Mouse (Mus musculus): ENCODE results near the gene Spag6. TPM values are rescaled to one million over a fixed set of nuclear protein-coding genes. Genes with fewer than 3 reads are reported as not detected.

Gene Spag6
- polyA plus RNA-seq, 1 experiment = not detected

DNA sequence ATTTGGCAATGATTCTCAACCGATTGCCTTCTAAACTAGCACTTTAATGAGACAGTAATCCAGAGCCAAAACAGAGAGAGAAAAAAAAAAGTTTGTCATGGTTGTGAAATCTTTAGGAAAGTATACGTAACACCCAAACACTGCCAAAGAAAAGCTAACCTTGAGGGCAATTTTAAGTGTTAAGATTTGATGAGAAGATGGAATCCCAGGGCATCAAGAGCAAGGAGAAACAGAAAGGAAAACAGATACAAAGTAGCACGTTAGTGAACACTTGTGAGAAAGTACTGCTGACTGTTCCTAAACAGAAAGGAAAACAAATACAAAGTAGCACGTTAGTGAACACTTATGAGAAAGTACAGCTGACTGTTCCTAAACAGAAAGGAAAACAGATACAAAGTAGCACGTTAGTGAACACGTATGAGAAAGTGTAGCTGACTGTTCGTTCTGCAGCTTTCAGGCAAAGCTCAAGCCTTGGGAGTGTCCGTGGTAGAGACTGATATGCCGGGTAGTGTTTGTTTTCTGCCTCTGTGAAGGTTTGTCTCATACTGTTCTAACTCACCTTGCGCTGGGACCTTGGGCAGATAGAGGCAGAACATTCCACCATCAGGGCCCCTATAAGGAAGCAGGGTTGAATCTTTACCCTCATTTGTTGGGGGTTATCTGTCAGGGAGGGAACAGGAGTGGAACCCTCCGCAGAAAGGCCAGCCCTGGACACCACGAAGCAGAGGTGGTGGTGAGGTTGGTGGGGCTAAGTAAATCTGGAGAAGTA lies 71.8 kb downstream of the Spag6 start:
- peak overlapping the region; percentile 55 for H3K4me3 ChIP-seq (replicated peaks; ENCODE audit: control insufficient read depth, low read depth, low read length)
- peak overlapping the region; percentile 54 for H3K27ac ChIP-seq (ENCODE audit: control insufficient read depth, insufficient read depth, low read depth, low read length, poor library complexity)
- WGBS = 5% methylated on average over 12 of the region's 12 CpGs
- H3K4me1 ChIP-seq (ENCODE audit: control insufficient read depth, insufficient read depth, low read length) = no peaks in the 10 kb centered on the region; the same call in 1 of the 2 replicates
- no peak for TF ChIP-seq CTCF (IDR thresholded peaks at IDR 0.05; ENCODE audit: control insufficient read depth, insufficient read depth, low read length)
- TF ChIP-seq POLR2A (IDR thresholded peaks at IDR 0.05; ENCODE audit: borderline replicate concordance, control insufficient read depth, low read depth, low read length) = no peak

DNA sequence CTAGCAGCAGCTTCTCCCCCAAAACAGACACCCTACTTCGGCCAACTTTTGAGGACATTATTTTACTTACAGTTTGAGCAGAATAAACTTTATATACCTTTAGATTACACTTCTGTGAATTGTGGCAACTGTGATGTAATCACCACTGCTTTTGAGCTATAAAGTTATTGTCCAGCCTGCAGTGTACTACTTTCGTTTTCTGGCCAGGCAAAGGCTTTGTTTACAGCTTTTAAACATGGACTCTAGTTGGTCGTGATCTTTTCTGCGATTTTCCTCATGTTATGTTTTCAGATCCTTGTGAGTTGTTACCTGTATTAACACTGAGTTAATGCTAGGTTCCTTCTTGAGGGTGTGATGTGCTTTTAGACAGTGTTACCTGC lies 72.6 kb downstream of the Spag6 start:
- WGBS = 6% methylated on average over 4 of the region's 4 CpGs
- no peak overlapping the region for H3K27ac ChIP-seq (ENCODE audit: control insufficient read depth, insufficient read depth, low read depth, low read length, poor library complexity)
- H3K4me3 ChIP-seq (replicated peaks; ENCODE audit: control insufficient read depth, low read depth, low read length) = peak overlapping the region; percentile 82
- TF ChIP-seq CTCF (IDR thresholded peaks at IDR 0.05; ENCODE audit: control insufficient read depth, insufficient read depth, low read length) (no peak), POLR2A (IDR thresholded peaks at IDR 0.05; ENCODE audit: borderline replicate concordance, control insufficient read depth, low read depth, low read length) (no peak)
- H3K4me1 ChIP-seq (ENCODE audit: control insufficient read depth, insufficient read depth, low read length) = no peaks in the 10 kb centered on the region; the same call in 1 of the 2 replicates

DNA sequence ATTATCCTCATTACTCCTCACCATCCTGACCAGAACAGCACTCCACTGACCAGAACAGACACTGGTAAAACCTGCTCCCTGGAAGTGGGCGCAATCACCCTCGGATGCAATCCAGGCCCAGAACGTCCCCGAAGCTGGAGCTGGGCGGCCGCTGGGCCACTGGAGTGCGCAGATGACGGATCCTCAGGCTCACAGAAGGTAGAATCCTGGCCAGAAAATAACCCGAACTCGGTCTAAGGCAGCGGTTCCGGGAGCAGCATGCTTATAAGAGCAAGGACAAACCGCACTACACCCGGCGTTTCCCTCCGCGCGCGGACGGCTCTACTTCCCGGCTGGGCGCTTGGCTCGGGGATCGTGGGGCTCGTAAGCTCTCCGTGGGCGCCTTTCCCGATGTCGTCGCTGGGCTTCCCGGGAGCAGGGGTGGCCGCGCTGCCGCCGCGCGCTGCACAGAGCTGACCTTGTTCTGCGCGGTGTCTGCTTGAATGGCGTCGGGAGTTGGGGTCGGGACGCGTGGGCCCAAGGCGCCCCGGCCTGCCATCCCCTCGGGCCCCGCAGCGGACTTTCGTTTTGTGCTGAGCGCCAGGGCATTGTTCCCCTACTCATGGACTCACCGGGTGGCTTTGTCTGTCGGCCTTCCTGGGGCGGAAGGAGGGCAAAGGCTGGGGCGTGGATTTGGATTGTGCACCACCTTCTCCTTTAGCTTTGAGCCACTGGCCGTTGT lies 73.1 kb downstream of the Spag6 start:
- Histone ChIP-seq H3K4me1 (ENCODE audit: control insufficient read depth, insufficient read depth, low read length) (no peaks in the 10 kb centered on the region; the same call in 1 of the 2 replicates), H3K27ac (ENCODE audit: control insufficient read depth, insufficient read depth, low read depth, low read length, poor library complexity) (peak overlapping the region; percentile 83), H3K4me3 (replicated peaks; ENCODE audit: control insufficient read depth, low read depth, low read length) (peak overlapping the region; percentile 82)
- under 1% methylated on average over 56 of the region's 56 CpGs for WGBS
- TF ChIP-seq POLR2A (IDR thresholded peaks at IDR 0.05; ENCODE audit: borderline replicate concordance, control insufficient read depth, low read depth, low read length) (peak; percentile 54; the same call in 1 of the 2 replicates), CTCF (IDR thresholded peaks at IDR 0.05; ENCODE audit: control insufficient read depth, insufficient read depth, low read length) (no peak)

DNA sequence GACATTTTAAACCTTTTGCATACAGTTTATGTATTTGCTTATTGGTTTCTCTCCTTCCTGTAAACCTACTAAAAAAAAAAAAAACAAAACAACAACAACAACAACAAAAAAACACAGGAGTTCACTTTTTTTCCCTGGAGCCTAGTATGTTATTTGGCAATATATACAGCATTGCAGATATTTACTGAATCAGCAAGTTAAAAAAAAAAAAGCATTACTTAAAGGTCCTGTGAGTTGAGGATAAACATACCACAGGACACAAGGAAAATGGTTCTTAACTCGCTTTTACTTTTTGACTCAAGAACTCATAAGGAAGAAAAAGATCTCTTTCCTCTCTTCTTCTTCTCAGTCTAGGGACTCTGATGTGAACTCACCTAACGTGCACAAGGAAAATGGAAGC lies 74.6 kb downstream of the Spag6 start:
- Histone ChIP-seq H3K4me3 (replicated peaks; ENCODE audit: control insufficient read depth, low read depth, low read length) (no peak overlapping the region), H3K4me1 (ENCODE audit: control insufficient read depth, insufficient read depth, low read length) (no peaks in the 10 kb centered on the region; the same call in 1 of the 2 replicates), H3K27ac (ENCODE audit: control insufficient read depth, insufficient read depth, low read depth, low read length, poor library complexity) (no peak overlapping the region)
- 85% methylated on average over 2 of the region's 2 CpGs for WGBS
- TF ChIP-seq CTCF (IDR thresholded peaks at IDR 0.05; ENCODE audit: control insufficient read depth, insufficient read depth, low read length) (no peak), POLR2A (IDR thresholded peaks at IDR 0.05; ENCODE audit: borderline replicate concordance, control insufficient read depth, low read depth, low read length) (no peak)

DNA sequence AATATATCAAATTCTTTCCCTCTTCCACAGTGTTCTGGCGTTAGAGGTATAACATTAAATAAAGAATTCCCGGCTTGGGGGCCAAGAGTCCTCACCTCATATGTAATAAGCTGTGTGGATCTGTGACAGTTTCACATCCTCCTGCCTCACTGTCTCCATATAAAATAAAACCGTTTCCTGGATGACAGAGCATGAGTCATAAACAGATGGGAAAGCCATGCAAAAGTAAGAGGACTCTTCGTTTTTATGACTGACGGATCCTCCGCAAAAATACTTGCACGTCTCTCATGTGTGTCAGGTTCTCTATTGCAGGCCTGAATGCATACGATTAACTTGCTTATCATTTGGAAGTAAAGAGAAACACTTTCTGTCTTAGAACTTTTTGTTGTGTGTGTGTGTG lies 78.6 kb downstream of the Spag6 start:
- Histone ChIP-seq H3K4me3 (replicated peaks; ENCODE audit: control insufficient read depth, low read depth, low read length) (no peak overlapping the region), H3K4me1 (ENCODE audit: control insufficient read depth, insufficient read depth, low read length) (no peaks in the 10 kb centered on the region), H3K27ac (ENCODE audit: control insufficient read depth, insufficient read depth, low read depth, low read length, poor library complexity) (no peak overlapping the region)
- 74% methylated on average over 8 of the region's 8 CpGs for WGBS
- TF ChIP-seq CTCF (IDR thresholded peaks at IDR 0.05; ENCODE audit: control insufficient read depth, insufficient read depth, low read length) (no peak), POLR2A (IDR thresholded peaks at IDR 0.05; ENCODE audit: borderline replicate concordance, control insufficient read depth, low read depth, low read length) (no peak)

DNA sequence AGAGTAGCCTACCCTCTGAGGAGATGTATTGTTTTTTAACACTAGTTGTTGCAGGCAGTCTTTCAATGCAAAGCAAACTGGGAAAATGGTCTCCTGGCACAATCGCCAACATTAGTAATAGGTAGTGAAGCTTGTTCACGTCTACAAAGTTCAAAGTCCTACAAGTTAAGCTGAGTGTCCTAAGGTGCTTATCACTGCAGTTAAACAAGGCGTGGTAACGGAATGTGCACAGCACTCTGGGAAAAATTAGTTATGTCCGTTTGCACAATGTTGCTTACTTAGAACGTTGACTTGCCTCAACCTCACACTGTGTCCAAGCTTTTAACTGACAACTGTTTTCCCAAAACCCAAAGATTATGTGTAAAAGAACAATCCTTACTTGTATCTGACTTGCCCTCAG lies 80.5 kb downstream of the Spag6 start:
- H3K4me1 ChIP-seq (ENCODE audit: control insufficient read depth, insufficient read depth, low read length) = no peaks in the 10 kb centered on the region
- 81% methylated on average over 6 of the region's 6 CpGs for WGBS
- no peak overlapping the region for H3K27ac ChIP-seq (ENCODE audit: control insufficient read depth, insufficient read depth, low read depth, low read length, poor library complexity)
- H3K4me3 ChIP-seq (replicated peaks; ENCODE audit: control insufficient read depth, low read depth, low read length) = no peak overlapping the region
- TF ChIP-seq CTCF (IDR thresholded peaks at IDR 0.05; ENCODE audit: control insufficient read depth, insufficient read depth, low read length) (no peak), POLR2A (IDR thresholded peaks at IDR 0.05; ENCODE audit: borderline replicate concordance, control insufficient read depth, low read depth, low read length) (no peak)

DNA sequence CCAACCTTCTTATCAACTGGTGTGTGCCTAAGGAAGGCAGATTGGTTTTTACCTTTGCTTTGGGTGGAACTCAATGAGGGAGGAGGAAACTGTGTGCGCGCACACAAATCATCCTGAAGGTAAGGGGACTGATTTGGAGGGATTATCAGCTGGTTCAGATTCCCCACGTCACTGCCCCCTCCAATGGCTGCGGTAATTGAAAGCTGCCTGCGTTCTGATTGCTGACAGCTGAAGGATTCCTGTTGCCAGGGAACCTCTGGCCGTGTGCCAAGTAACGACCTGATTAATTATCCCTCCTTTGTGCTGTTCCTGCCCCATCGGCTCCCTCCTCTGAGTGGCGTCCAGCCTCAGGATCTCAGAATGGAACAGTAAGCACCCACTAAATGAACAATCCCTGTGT lies 84.4 kb downstream of the Spag6 start:
- TF ChIP-seq POLR2A (IDR thresholded peaks at IDR 0.05; ENCODE audit: borderline replicate concordance, control insufficient read depth, low read depth, low read length) = no peak
- TF ChIP-seq CTCF (IDR thresholded peaks at IDR 0.05; ENCODE audit: control insufficient read depth, insufficient read depth, low read length) = no peak
- 54% methylated on average over 9 of the region's 9 CpGs for WGBS

DNA sequence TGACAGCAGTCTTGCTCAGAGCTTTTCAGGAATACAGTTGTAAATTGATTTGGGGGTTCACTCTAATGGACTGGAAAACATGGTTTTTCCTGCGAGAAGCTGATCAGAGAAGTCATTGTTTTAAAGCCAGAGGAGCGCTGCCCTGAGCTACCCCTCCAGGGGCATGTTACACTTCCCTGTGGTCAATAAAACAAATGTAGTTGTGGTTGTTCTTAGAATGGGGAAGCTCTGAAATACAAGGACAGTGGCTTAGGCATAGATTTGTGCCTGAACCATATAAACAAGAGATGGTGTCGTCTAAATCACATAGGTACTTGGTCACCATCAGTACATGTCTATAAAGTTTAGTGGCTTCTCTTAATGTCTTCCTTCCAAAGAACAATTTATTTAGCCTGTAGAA lies 86.0 kb downstream of the Spag6 start:
- 38% methylated on average over 3 of the region's 3 CpGs for WGBS
- TF ChIP-seq POLR2A (IDR thresholded peaks at IDR 0.05; ENCODE audit: borderline replicate concordance, control insufficient read depth, low read depth, low read length) (no peak), CTCF (IDR thresholded peaks at IDR 0.05; ENCODE audit: control insufficient read depth, insufficient read depth, low read length) (no peak)
- Histone ChIP-seq H3K27ac (ENCODE audit: control insufficient read depth, insufficient read depth, low read depth, low read length, poor library complexity) (no peak overlapping the region), H3K4me1 (ENCODE audit: control insufficient read depth, insufficient read depth, low read length) (no peaks in the 10 kb centered on the region), H3K4me3 (replicated peaks; ENCODE audit: control insufficient read depth, low read depth, low read length) (no peak overlapping the region)

More for the DNA sequence above, 84.4 kb downstream of the Spag6 start:
- no peak overlapping the region for H3K27ac ChIP-seq (ENCODE audit: control insufficient read depth, insufficient read depth, low read depth, low read length, poor library complexity)
- no peak overlapping the region for H3K4me3 ChIP-seq (replicated peaks; ENCODE audit: control insufficient read depth, low read depth, low read length)
- no peaks in the 10 kb centered on the region for H3K4me1 ChIP-seq (ENCODE audit: control insufficient read depth, insufficient read depth, low read length)

Data from bone marrow, adult 2 months (tissue).